Mouse (Mus musculus) neural tube, embryonic 15.5 days (tissue): ENCODE results near the gene Pfkm. TPM values are rescaled to one million over a fixed set of nuclear protein-coding genes. Genes with fewer than 3 reads are reported as not detected.
A peak's percentile ranks its signal among the peaks of the same experiment; 100 is the strongest.

ENCODE experiments used
- ATAC-seq: fragments of 200-750 bp; cut with Nextera tagmentation; 2 replicates; pipeline ENCODE4 v1.8.0; 2017; ENCODE audit warnings: mild to moderate bottlenecking, moderate TSS enrichment, moderate library complexity; ENCODE audit not compliant: low FRiP score
- H3K27ac ChIP-seq: fragments of 300-500 bp; sonication (generic); replicated peaks from 2 replicates; pipeline ENCODE4 v1.5.1; 2015; ENCODE audit warnings: mild to moderate bottlenecking, inconsistent platforms
- H3K27me3 ChIP-seq: fragments of 300-500 bp; sonication (generic); replicated peaks from 2 replicates; pipeline ENCODE4 v1.6.1; 2015; ENCODE audit warnings: inconsistent platforms
- H3K36me3 ChIP-seq: fragments of 300-500 bp; sonication (generic); 2 replicates; pipeline ENCODE4 v1.6.1; 2015; ENCODE audit warnings: inconsistent platforms
- H3K4me1 ChIP-seq: fragments of 300-500 bp; sonication (generic); 2 replicates; pipeline ENCODE4 v1.6.1; 2015; ENCODE audit warnings: inconsistent platforms
- H3K4me2 ChIP-seq: fragments of 300-500 bp; sonication (generic); 2 replicates; pipeline ENCODE4 v1.6.1; 2015; ENCODE audit warnings: inconsistent platforms, mild to moderate bottlenecking, moderate library complexity
- H3K4me3 ChIP-seq: fragments of 300-500 bp; sonication (generic); replicated peaks from 2 replicates; pipeline ENCODE4 v1.5.1; 2015; ENCODE audit warnings: mild to moderate bottlenecking, inconsistent platforms
- H3K9ac ChIP-seq: fragments of 300-500 bp; sonication (generic); replicated peaks from 2 replicates; pipeline ENCODE4 v1.6.1; 2015; ENCODE audit warnings: mild to moderate bottlenecking, inconsistent platforms
- H3K9me3 ChIP-seq: fragments of 300-500 bp; sonication (generic); replicated peaks from 2 replicates; pipeline ENCODE4 v1.6.1; 2016; ENCODE audit warnings: inconsistent platforms
- WGBS: fragments of 180-500 bp; shearing (Covaris S2); methylation state at CpG from one replicate; pipeline ENCODE4 v1.1.7; 2015; ENCODE audit warnings: mixed read lengths; 5-methylcytosine and 5-hydroxymethylcytosine counted together
- polyA plus RNA-seq: library from polyadenylated mRNA; unstranded; fragments of >200 nt; fragmentation: Nextera tagmentation; extraction: Ambion mirVana; gene quantifications from 2 replicates; pipeline ENCODE4 v1.2.1, GENCODE M21; 2015

Gene Pfkm
- 85.6 and 94.3 TPM in 2 replicates for polyA plus RNA-seq

- H3K27ac ChIP-seq, result peak within 1 kb of the TSS; percentile 94
- no peaks in the 10 kb centered on the region for H3K27me3 ChIP-seq
- no peaks in the 10 kb centered on the region for H3K9me3 ChIP-seq
- peak within 1 kb of the TSS; percentile 76 for H3K4me2 ChIP-seq
- WGBS, result under 1% methylated on average over 30 of the region's 30 CpGs
- peaks cover 21% of the 10 kb centered on the region for H3K4me1 ChIP-seq
- peak within 1 kb of the TSS; percentile 70 for H3K9ac ChIP-seq
- no peak for ATAC-seq
- peaks cover 5% of the 10 kb centered on the region; the same call in 1 of the 2 replicates for H3K36me3 ChIP-seq
- H3K4me3 ChIP-seq, result peak within 1 kb of the TSS; percentile 63
Measured at GRCm38 (mm10) chr15:98092372-98093120, at the start of gene Pfkm. Pfkm (plus strand) TSS chr15:98092589.

DNA sequence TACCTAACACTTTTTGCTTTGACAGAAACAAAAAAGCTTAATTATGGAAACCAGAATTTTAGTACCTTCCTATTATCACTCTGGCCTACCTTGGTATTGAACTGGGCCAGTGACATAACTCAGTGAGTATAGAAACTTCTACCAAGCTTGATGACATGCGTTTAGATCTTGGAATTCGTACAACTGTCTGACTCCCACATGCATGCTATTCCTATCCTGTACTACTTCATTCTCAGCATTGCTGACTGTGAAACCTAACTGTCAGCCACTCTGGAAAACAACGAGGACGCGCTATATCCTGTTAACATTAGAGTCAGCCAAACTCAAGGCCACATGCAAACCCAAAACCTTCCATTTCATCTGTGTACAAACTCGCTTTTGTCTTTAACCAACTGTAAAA is 48.4 kb upstream of the Pfkm start:
- H3K9me3 ChIP-seq, result no peaks in the 10 kb centered on the region
- no peak overlapping the region for H3K4me3 ChIP-seq
- peaks cover 78% of the 10 kb centered on the region for H3K36me3 ChIP-seq
- H3K9ac ChIP-seq, result no peak overlapping the region
- no peaks in the 10 kb centered on the region for H3K4me1 ChIP-seq
- no peak overlapping the region for H3K27ac ChIP-seq
- no peak overlapping the region for H3K4me2 ChIP-seq
- no peaks in the 10 kb centered on the region for H3K27me3 ChIP-seq
- no peak for ATAC-seq
- 95% methylated on average over 6 of the region's 6 CpGs for WGBS

DNA sequence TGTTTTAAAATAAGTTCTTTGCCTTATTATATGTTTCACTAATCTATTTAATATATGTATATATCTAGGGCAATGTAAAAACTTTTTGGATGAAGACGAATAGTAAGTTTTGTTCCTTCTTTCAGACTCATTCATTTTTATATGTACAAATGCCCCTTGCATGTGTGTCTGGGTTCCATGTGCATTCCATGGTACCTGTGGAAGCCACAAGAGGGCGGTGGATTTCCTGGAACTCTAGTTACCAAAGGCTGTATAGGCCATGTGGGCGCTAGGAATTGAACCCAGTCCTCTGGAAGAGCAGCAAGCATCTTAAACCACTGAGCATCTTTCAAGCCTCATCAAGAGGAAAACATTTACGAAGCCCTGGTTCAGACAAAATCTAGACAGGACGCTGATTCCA is 48.0 kb upstream of the Pfkm start:
- H3K4me1 ChIP-seq, result no peaks in the 10 kb centered on the region
- no peaks in the 10 kb centered on the region for H3K27me3 ChIP-seq
- H3K36me3 ChIP-seq, result peaks cover 77% of the 10 kb centered on the region
- no peak overlapping the region for H3K4me2 ChIP-seq
- no peak overlapping the region for H3K9ac ChIP-seq
- no peak for ATAC-seq
- H3K27ac ChIP-seq, result no peak overlapping the region
- WGBS, result 96% methylated on average over 5 of the region's 5 CpGs
- no peaks in the 10 kb centered on the region for H3K9me3 ChIP-seq
- no peak overlapping the region for H3K4me3 ChIP-seq

DNA sequence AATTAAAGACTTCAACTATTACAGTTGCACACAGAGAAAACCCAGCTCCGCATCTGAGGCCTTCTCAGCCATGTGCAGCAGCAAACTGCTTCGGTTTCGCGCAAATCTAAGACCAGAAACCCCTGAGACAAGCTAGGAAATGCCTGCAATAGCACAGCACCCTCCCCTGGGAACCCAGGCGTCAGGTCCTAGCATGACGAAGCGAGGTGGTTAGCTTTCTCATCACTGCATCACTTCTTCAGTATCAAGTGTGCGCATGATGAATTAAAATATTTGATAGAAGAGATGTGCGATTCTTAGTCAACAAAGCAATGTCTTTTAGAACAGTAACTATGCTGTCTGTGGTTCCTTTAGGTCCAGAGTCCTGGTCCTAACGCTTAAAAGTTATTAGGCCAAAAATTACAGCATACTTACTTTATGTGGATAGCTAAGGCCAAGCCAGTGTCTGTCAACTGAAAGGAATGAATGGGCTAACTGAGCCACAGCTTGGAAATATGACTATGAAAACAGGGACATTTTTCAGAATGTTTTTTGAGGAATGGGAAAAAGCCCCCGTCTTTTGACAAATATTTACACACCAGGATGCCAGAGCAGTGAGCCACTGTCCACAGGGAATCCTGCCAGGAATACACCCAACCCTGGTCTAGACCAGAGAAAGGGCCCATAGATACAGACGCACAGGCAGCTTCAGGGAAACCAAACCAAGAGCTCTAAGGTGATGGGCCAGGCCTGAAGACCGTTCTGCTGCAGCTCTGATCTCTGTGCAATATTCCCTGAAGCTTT is 43.3 kb upstream of the Pfkm start:
- 93% methylated on average over 13 of the region's 13 CpGs for WGBS
- H3K4me2 ChIP-seq, result no peak overlapping the region
- H3K9ac ChIP-seq, result no peak overlapping the region
- no peaks in the 10 kb centered on the region for H3K27me3 ChIP-seq
- no peak overlapping the region for H3K4me3 ChIP-seq
- no peak for ATAC-seq
- no peaks in the 10 kb centered on the region for H3K9me3 ChIP-seq
- peaks cover 67% of the 10 kb centered on the region for H3K36me3 ChIP-seq
- H3K27ac ChIP-seq, result no peak overlapping the region
- H3K4me1 ChIP-seq, result no peaks in the 10 kb centered on the region

GRCm38 (mm10) chr15:98051685-98052084 is 40.7 kb upstream of the Pfkm start:
- H3K4me3 ChIP-seq, result no peak overlapping the region
- ATAC-seq, result no peak
- no peak overlapping the region for H3K9ac ChIP-seq
- no peaks in the 10 kb centered on the region for H3K27me3 ChIP-seq
- no peak overlapping the region for H3K4me2 ChIP-seq
- H3K9me3 ChIP-seq, result no peaks in the 10 kb centered on the region
- H3K36me3 ChIP-seq, result peaks cover 58% of the 10 kb centered on the region
- H3K4me1 ChIP-seq, result no peaks in the 10 kb centered on the region
- no peak overlapping the region for H3K27ac ChIP-seq
- 93% methylated on average over 5 of the region's 5 CpGs for WGBS

GRCm38 (mm10) chr15:98055246-98055645 is 37.1 kb upstream of the Pfkm start:
- H3K27me3 ChIP-seq, result no peaks in the 10 kb centered on the region
- ATAC-seq, result no peak
- no peaks in the 10 kb centered on the region for H3K4me1 ChIP-seq
- no peaks in the 10 kb centered on the region for H3K9me3 ChIP-seq
- H3K27ac ChIP-seq, result no peak overlapping the region
- peaks cover 56% of the 10 kb centered on the region for H3K36me3 ChIP-seq
- WGBS, result 33% methylated on average over 5 of the region's 5 CpGs
- H3K9ac ChIP-seq, result no peak overlapping the region
- no peak overlapping the region for H3K4me3 ChIP-seq
- H3K4me2 ChIP-seq, result no peak overlapping the region

GRCm38 (mm10) chr15:98065881-98066280 is 26.5 kb upstream of the Pfkm start:
- Histone ChIP-seq H3K27ac (no peak overlapping the region), H3K4me1 (no peaks in the 10 kb centered on the region), H3K36me3 (peaks cover 74% of the 10 kb centered on the region), H3K9ac (no peak overlapping the region), H3K27me3 (no peaks in the 10 kb centered on the region), H3K4me3 (no peak overlapping the region), H3K9me3 (no peaks in the 10 kb centered on the region), H3K4me2 (no peak overlapping the region)
- ATAC-seq, result no peak
- WGBS, result 97% methylated on average over 5 of the region's 5 CpGs

- H3K27me3 ChIP-seq, result no peaks in the 10 kb centered on the region
- H3K4me2 ChIP-seq, result no peak overlapping the region
- no peak overlapping the region for H3K27ac ChIP-seq
- no peaks in the 10 kb centered on the region for H3K4me1 ChIP-seq
- WGBS, result 98% methylated on average over 12 of the region's 12 CpGs
- no peak overlapping the region for H3K4me3 ChIP-seq
- no peak overlapping the region for H3K9ac ChIP-seq
- no peak for ATAC-seq
- no peaks in the 10 kb centered on the region for H3K9me3 ChIP-seq
- peaks cover 71% of the 10 kb centered on the region for H3K36me3 ChIP-seq
Measured at GRCm38 (mm10) chr15:98066602-98067001, 25.8 kb upstream of the Pfkm start.

DNA sequence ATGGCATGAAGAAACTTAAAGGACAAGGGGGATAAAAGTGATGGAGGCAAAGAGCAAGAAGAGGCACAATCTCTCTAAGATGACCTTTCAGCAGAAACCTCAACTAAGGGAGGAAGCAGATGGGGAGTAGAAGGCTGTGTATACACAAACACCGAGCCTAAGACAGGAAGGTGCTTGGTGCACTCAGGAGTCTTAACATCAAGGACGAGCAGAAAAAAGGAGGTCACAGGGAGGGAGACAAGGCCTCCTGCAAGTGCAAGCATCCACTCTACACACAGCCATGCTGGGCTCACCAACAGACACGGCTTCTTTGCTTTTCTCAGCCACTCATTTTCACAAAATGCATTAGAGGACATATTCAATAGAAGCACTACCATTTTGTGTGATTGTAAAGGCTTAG is 24.9 kb upstream of the Pfkm start:
- Histone ChIP-seq H3K9ac (no peak overlapping the region), H3K27ac (no peak overlapping the region), H3K4me1 (no peaks in the 10 kb centered on the region), H3K27me3 (no peaks in the 10 kb centered on the region), H3K4me3 (no peak overlapping the region), H3K4me2 (no peak overlapping the region), H3K36me3 (peaks cover 63% of the 10 kb centered on the region), H3K9me3 (no peaks in the 10 kb centered on the region)
- no peak for ATAC-seq
- 80% methylated on average over 3 of the region's 3 CpGs for WGBS

- H3K27me3 ChIP-seq, result no peaks in the 10 kb centered on the region
- no peaks in the 10 kb centered on the region for H3K9me3 ChIP-seq
- H3K9ac ChIP-seq, result no peak overlapping the region
- 85% methylated on average over 9 of the region's 9 CpGs for WGBS
- no peak overlapping the region for H3K27ac ChIP-seq
- peaks cover 54% of the 10 kb centered on the region for H3K36me3 ChIP-seq
- no peak overlapping the region for H3K4me2 ChIP-seq
- no peak overlapping the region for H3K4me3 ChIP-seq
- no peak for ATAC-seq
- no peaks in the 10 kb centered on the region for H3K4me1 ChIP-seq
Measured at GRCm38 (mm10) chr15:98068506-98068905, 23.9 kb upstream of the Pfkm start.

DNA sequence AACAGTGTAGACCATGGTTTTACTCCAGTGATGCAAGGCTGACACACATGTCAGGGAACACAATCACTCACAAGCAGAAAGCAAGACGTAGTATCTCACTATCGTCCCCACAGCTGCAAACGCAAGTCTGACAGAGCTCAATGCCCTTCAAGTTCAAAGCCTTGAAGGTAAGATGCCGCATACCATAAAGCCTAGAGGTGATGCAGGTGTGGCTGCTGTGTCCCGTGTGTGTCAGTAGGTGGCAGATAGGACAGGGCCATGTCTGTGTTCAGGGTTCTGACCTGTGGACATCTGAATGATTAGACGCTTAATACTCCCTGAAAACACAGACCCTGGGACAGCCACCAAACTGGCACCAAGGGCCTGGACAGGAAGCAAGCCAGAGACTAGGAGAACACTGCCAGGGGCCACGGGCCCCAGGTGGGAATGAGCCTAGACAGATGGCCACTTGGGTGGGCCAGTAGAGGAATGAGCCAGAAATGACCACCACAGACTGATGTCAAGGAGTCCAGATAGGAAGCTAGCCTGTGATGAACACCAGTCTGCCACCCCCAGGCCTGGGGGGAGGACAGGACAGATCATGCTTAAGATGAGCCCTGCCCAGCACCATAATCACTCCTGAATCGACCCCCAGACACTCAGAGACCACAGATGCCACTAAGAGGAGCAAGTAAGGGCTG is 22.7 kb upstream of the Pfkm start:
- H3K4me3 ChIP-seq, result no peak overlapping the region
- H3K9me3 ChIP-seq, result no peaks in the 10 kb centered on the region
- H3K4me1 ChIP-seq, result no peaks in the 10 kb centered on the region
- H3K4me2 ChIP-seq, result no peak overlapping the region
- no peaks in the 10 kb centered on the region for H3K27me3 ChIP-seq
- H3K9ac ChIP-seq, result no peak overlapping the region
- no peak for ATAC-seq
- H3K27ac ChIP-seq, result no peak overlapping the region
- WGBS, result 95% methylated on average over 8 of the region's 8 CpGs
- peaks cover 45% of the 10 kb centered on the region for H3K36me3 ChIP-seq
